Mouse (Mus musculus): ENCODE measurements around the gene Adam23. TPM values are rescaled to one million over a fixed set of nuclear protein-coding genes. Genes with fewer than 3 reads are reported as not detected.
"Not testable (repeated sequence)": the region's sequence is repeated elsewhere in the genome, so short reads cannot be mapped to it uniquely, and the experiment has no call there.

The Adam23 gene
- polyA plus RNA-seq, 1 experiment from 2014 or later, result 4.1 TPM

- WGBS, result 66% methylated on average over 3 of the region's 3 CpGs
- no peak for ATAC-seq (ENCODE audit: insufficient number of reproducible peaks, low FRiP score, low TSS enrichment, low read depth)
- H3K27me3 ChIP-seq (ENCODE audit: control insufficient read depth, insufficient read depth, low read length), result no peaks in the 10 kb centered on the region
These were observed 170.0 kb downstream of the Adam23 start, which contains the start of gene Gm39653 for GRCm38 (mm10) chr1:63615668-63616067. Gene Gm39653 (plus strand): TSS chr1:63615968.

GRCm38 (mm10) chr1:63628211-63628610 lies 182.5 kb downstream of the Adam23 start:
- WGBS, result 47% methylated on average over 2 of the region's 2 CpGs
- no peak for ATAC-seq (ENCODE audit: insufficient number of reproducible peaks, low FRiP score, low TSS enrichment, low read depth)
- H3K4me2 ChIP-seq (ENCODE audit: low read depth, severe bottlenecking), result no peak overlapping the region
- H3K4me1 ChIP-seq (ENCODE audit: control insufficient read depth, insufficient read depth, low read length), result no peaks in the 10 kb centered on the region
- no peaks in the 10 kb centered on the region for H3K9me3 ChIP-seq (ENCODE audit: control insufficient read depth, low read length)
- H3K9ac ChIP-seq (ENCODE audit: low read length), result no peak overlapping the region
- no peaks in the 10 kb centered on the region for H3K36me3 ChIP-seq (ENCODE audit: control insufficient read depth, insufficient read depth, low read length)
- no peak overlapping the region for H3K27ac ChIP-seq (replicated peaks; ENCODE audit: low read depth, low read length)
- H3K4me3 ChIP-seq (ENCODE audit: low read depth, low read length), result no peak overlapping the region
- DNase-seq (ENCODE audit: low spot score), result no peak
- H3K27me3 ChIP-seq (ENCODE audit: control insufficient read depth, insufficient read depth, low read length), result no peaks in the 10 kb centered on the region

More at GRCm38 (mm10) chr1:63615668-63616067, 170.0 kb downstream of the Adam23 start, which contains the start of gene Gm39653:
- Histone ChIP-seq H3K9me3 (ENCODE audit: control insufficient read depth, low read length) (no peaks in the 10 kb centered on the region), H3K36me3 (ENCODE audit: control insufficient read depth, insufficient read depth, low read length) (no peaks in the 10 kb centered on the region), H3K9ac (ENCODE audit: low read length) (no peak within 1 kb of the TSS), H3K4me3 (ENCODE audit: low read depth, low read length) (no peak within 1 kb of the TSS), H3K27ac (replicated peaks; ENCODE audit: low read depth, low read length) (no peak within 1 kb of the TSS), H3K4me1 (ENCODE audit: control insufficient read depth, insufficient read depth, low read length) (no peaks in the 10 kb centered on the region), H3K4me2 (ENCODE audit: low read depth, severe bottlenecking) (no peak within 1 kb of the TSS)
- no peak for DNase-seq (ENCODE audit: low spot score)

DNA sequence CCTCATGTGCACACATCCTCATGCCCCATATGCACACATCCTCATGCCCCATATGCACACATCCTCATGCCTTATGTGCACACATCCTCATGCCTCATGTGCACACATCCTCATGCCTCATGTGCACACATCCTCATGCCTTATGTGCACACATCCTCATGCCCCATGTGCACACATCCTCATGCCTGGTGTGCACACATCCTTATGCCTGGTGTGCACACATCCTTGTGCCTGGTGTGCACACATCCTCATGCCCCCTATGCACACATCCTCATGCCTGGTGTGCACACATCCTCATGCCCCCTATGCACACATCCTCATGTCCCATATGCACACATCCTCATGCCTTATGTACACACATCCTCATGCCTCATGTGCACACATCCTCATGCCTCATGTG lies 184.7 kb downstream of the Adam23 start:
- not testable (repeated sequence) for H3K27ac ChIP-seq (replicated peaks; ENCODE audit: low read depth, low read length); H3K9me3 ChIP-seq (ENCODE audit: control insufficient read depth, low read length); ATAC-seq (ENCODE audit: insufficient number of reproducible peaks, low FRiP score, low TSS enrichment, low read depth); DNase-seq (ENCODE audit: low spot score); H3K9ac ChIP-seq (ENCODE audit: low read length); H3K4me3 ChIP-seq (ENCODE audit: low read depth, low read length); H3K36me3 ChIP-seq (ENCODE audit: control insufficient read depth, insufficient read depth, low read length); H3K4me1 ChIP-seq (ENCODE audit: control insufficient read depth, insufficient read depth, low read length); H3K27me3 ChIP-seq (ENCODE audit: control insufficient read depth, insufficient read depth, low read length); H3K4me2 ChIP-seq (ENCODE audit: low read depth, severe bottlenecking)

DNA sequence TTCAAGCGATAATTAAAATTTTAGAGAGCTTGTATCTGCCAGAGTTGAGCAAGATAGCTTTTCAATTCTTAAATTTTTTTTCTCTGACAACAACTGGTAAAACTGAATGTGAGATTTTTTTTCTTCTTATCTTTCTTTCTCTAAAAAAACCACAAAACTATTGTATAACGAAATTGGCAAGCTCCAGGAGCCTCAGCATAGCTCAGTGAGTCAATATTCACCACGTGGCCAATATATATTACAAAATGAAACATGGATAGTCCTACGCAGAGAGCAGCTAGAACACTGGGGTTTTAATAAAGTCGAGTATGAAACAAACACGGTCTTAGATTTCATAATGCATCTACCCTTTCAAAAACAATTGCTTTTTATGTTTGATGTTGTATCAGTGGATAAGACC lies 194.2 kb downstream of the Adam23 start:
- no peak overlapping the region for H3K4me2 ChIP-seq (ENCODE audit: low read depth, severe bottlenecking)
- DNase-seq (ENCODE audit: low spot score) (no peak), ATAC-seq (ENCODE audit: insufficient number of reproducible peaks, low FRiP score, low TSS enrichment, low read depth) (no peak)
- H3K9ac ChIP-seq (ENCODE audit: low read length), result no peak overlapping the region
- no peaks in the 10 kb centered on the region for H3K27me3 ChIP-seq (ENCODE audit: control insufficient read depth, insufficient read depth, low read length)
- H3K9me3 ChIP-seq (ENCODE audit: control insufficient read depth, low read length), result no peaks in the 10 kb centered on the region
- no peaks in the 10 kb centered on the region for H3K4me1 ChIP-seq (ENCODE audit: control insufficient read depth, insufficient read depth, low read length)
- H3K27ac ChIP-seq (replicated peaks; ENCODE audit: low read depth, low read length), result no peak overlapping the region
- H3K36me3 ChIP-seq (ENCODE audit: control insufficient read depth, insufficient read depth, low read length), result no peaks in the 10 kb centered on the region
- WGBS, result 79% methylated on average over 6 of the region's 6 CpGs
- no peak overlapping the region for H3K4me3 ChIP-seq (ENCODE audit: low read depth, low read length)

Other genes starting within 250 kb of the Adam23 start
- 0.09 TPM in 1 of 2 replicates, not detected in the other for gene Gpr1, start 231.3 kb upstream of the Adam23 start, polyA plus RNA-seq (2014; fragmentation: Nextera tagmentation; extraction: Ambion mirVana)
- gene Zdbf2, start 172.6 kb upstream of the Adam23 start, polyA plus RNA-seq (2014; fragmentation: Nextera tagmentation; extraction: Ambion mirVana), result 11.3 and 11.4 TPM in 2 replicates
- gene Gm39653, start 170.1 kb downstream of the Adam23 start, polyA plus RNA-seq (2014; fragmentation: Nextera tagmentation; extraction: Ambion mirVana), result not detected in 2 replicates
- gene Dytn, start 241.0 kb downstream of the Adam23 start, polyA plus RNA-seq (2014; fragmentation: Nextera tagmentation; extraction: Ambion mirVana), result not detected in 2 replicates